Mouse (Mus musculus): ENCODE data around the gene Rbm47. TPM values are rescaled to one million over a fixed set of nuclear protein-coding genes. Genes with fewer than 3 reads are reported as not detected.

The Rbm47 gene
- polyA plus RNA-seq, 1 experiment from 2014 or later, result 70.7 TPM

- no peak overlapping the region for H3K27ac ChIP-seq (replicated peaks)
- no peaks in the 10 kb centered on the region for H3K36me3 ChIP-seq (ENCODE audit: control insufficient read depth, insufficient read depth, low read length)
- no peaks in the 10 kb centered on the region for H3K27me3 ChIP-seq (ENCODE audit: control insufficient read depth, insufficient read depth, low read length)
- H3K4me1 ChIP-seq (replicated peaks; ENCODE audit: control insufficient read depth, insufficient read depth), result no peaks in the 10 kb centered on the region; the same call in 1 of the 2 replicates
- no peak for DNase-seq (ENCODE audit: low spot score)
- no peak overlapping the region for H3K9ac ChIP-seq (ENCODE audit: low read length)
- ATAC-seq (ENCODE audit: low FRiP score, low TSS enrichment), result no peak
- TF ChIP-seq CTCF (IDR thresholded peaks at IDR 0.05; ENCODE audit: low read depth), result no peak
- no peak for TF ChIP-seq EP300 (optimal IDR thresholded peaks at IDR 0.05)
- no peak overlapping the region for H3K4me2 ChIP-seq (replicated peaks; ENCODE audit: low read depth)
- no peak overlapping the region for H3K4me3 ChIP-seq (ENCODE audit: low read depth, low read length)
- 93% methylated on average over 1 of the region's 1 CpGs for WGBS
- H3K9me3 ChIP-seq (ENCODE audit: control insufficient read depth, low read length), result no peaks in the 10 kb centered on the region
Measured at GRCm38 (mm10) chr5:66086304-66086703, 86.6 kb downstream of the Rbm47 start.

- Histone ChIP-seq H3K36me3 (ENCODE audit: control insufficient read depth, insufficient read depth, low read length) (no peaks in the 10 kb centered on the region), H3K27ac (replicated peaks) (no peak overlapping the region), H3K4me3 (ENCODE audit: low read depth, low read length) (no peak overlapping the region), H3K4me1 (replicated peaks; ENCODE audit: control insufficient read depth, insufficient read depth) (no peaks in the 10 kb centered on the region; the same call in 1 of the 2 replicates), H3K27me3 (ENCODE audit: control insufficient read depth, insufficient read depth, low read length) (no peaks in the 10 kb centered on the region), H3K4me2 (replicated peaks; ENCODE audit: low read depth) (no peak overlapping the region), H3K9me3 (ENCODE audit: control insufficient read depth, low read length) (no peaks in the 10 kb centered on the region), H3K9ac (ENCODE audit: low read length) (no peak overlapping the region)
- no peak for TF ChIP-seq CTCF (IDR thresholded peaks at IDR 0.05; ENCODE audit: low read depth)
- TF ChIP-seq EP300 (optimal IDR thresholded peaks at IDR 0.05), result no peak
- WGBS, result 36% methylated on average over 4 of the region's 4 CpGs
- DNase-seq (ENCODE audit: low spot score), result no peak
- no peak for ATAC-seq (ENCODE audit: low FRiP score, low TSS enrichment)
Measured at GRCm38 (mm10) chr5:66085478-66085877, 87.4 kb downstream of the Rbm47 start.

GRCm38 (mm10) chr5:66084541-66084940 lies 88.4 kb downstream of the Rbm47 start:
- WGBS, result 92% methylated on average over 3 of the region's 3 CpGs
- H3K4me2 ChIP-seq (replicated peaks; ENCODE audit: low read depth), result no peak overlapping the region
- no peak for TF ChIP-seq CTCF (IDR thresholded peaks at IDR 0.05; ENCODE audit: low read depth)
- TF ChIP-seq EP300 (optimal IDR thresholded peaks at IDR 0.05), result no peak
- no peaks in the 10 kb centered on the region for H3K9me3 ChIP-seq (ENCODE audit: control insufficient read depth, low read length)
- H3K4me3 ChIP-seq (ENCODE audit: low read depth, low read length), result no peak overlapping the region
- no peak for DNase-seq (ENCODE audit: low spot score)
- no peaks in the 10 kb centered on the region; the same call in 1 of the 2 replicates for H3K4me1 ChIP-seq (replicated peaks; ENCODE audit: control insufficient read depth, insufficient read depth)
- no peak overlapping the region for H3K9ac ChIP-seq (ENCODE audit: low read length)
- no peaks in the 10 kb centered on the region for H3K27me3 ChIP-seq (ENCODE audit: control insufficient read depth, insufficient read depth, low read length)
- ATAC-seq (ENCODE audit: low FRiP score, low TSS enrichment), result no peak
- H3K36me3 ChIP-seq (ENCODE audit: control insufficient read depth, insufficient read depth, low read length), result no peaks in the 10 kb centered on the region
- no peak overlapping the region for H3K27ac ChIP-seq (replicated peaks)

- 0 out of 2 replicates have a peak, but pooled peaks have one; percentile 21 for ATAC-seq (ENCODE audit: low FRiP score, low TSS enrichment)
- no peaks in the 10 kb centered on the region for H3K36me3 ChIP-seq (ENCODE audit: control insufficient read depth, insufficient read depth, low read length)
- no peak overlapping the region for H3K9ac ChIP-seq (ENCODE audit: low read length)
- H3K4me1 ChIP-seq (replicated peaks; ENCODE audit: control insufficient read depth, insufficient read depth), result no peaks in the 10 kb centered on the region; the same call in 1 of the 2 replicates
- no peak for TF ChIP-seq EP300 (optimal IDR thresholded peaks at IDR 0.05)
- TF ChIP-seq CTCF (IDR thresholded peaks at IDR 0.05; ENCODE audit: low read depth), result peak; percentile 84
- H3K4me3 ChIP-seq (ENCODE audit: low read depth, low read length), result no peak overlapping the region
- 47% methylated on average over 7 of the region's 7 CpGs for WGBS
- DNase-seq (ENCODE audit: low spot score), result peak; percentile 86
- no peak overlapping the region for H3K4me2 ChIP-seq (replicated peaks; ENCODE audit: low read depth)
- no peaks in the 10 kb centered on the region for H3K27me3 ChIP-seq (ENCODE audit: control insufficient read depth, insufficient read depth, low read length)
- H3K9me3 ChIP-seq (ENCODE audit: control insufficient read depth, low read length), result no peaks in the 10 kb centered on the region
- H3K27ac ChIP-seq (replicated peaks), result no peak overlapping the region
Measured at GRCm38 (mm10) chr5:66083350-66083749, 89.6 kb downstream of the Rbm47 start.

- WGBS, result 53% methylated on average over 11 of the region's 11 CpGs
- Histone ChIP-seq H3K4me3 (ENCODE audit: low read depth, low read length) (no peak overlapping the region), H3K36me3 (ENCODE audit: control insufficient read depth, insufficient read depth, low read length) (no peaks in the 10 kb centered on the region), H3K27ac (replicated peaks) (peak overlapping the region; percentile 94), H3K4me1 (replicated peaks; ENCODE audit: control insufficient read depth, insufficient read depth) (peaks cover 2% of the 10 kb centered on the region; the same call in 1 of the 2 replicates), H3K4me2 (replicated peaks; ENCODE audit: low read depth) (peak overlapping the region; percentile 44), H3K9ac (ENCODE audit: low read length) (peak overlapping the region; percentile 35; the same call in 1 of the 2 replicates), H3K9me3 (ENCODE audit: control insufficient read depth, low read length) (no peaks in the 10 kb centered on the region), H3K27me3 (ENCODE audit: control insufficient read depth, insufficient read depth, low read length) (no peaks in the 10 kb centered on the region)
- ATAC-seq (ENCODE audit: low FRiP score, low TSS enrichment) (peak; percentile 77), DNase-seq (ENCODE audit: low spot score) (peak; percentile 78)
- TF ChIP-seq CTCF (IDR thresholded peaks at IDR 0.05; ENCODE audit: low read depth) (no peak), EP300 (optimal IDR thresholded peaks at IDR 0.05) (no peak)
Measured at GRCm38 (mm10) chr5:66082229-66082572, 90.7 kb downstream of the Rbm47 start.

GRCm38 (mm10) chr5:66081443-66082228 lies 91.3 kb downstream of the Rbm47 start:
- TF ChIP-seq CTCF (IDR thresholded peaks at IDR 0.05; ENCODE audit: low read depth) (no peak), EP300 (optimal IDR thresholded peaks at IDR 0.05) (no peak)
- Histone ChIP-seq H3K27me3 (ENCODE audit: control insufficient read depth, insufficient read depth, low read length) (no peaks in the 10 kb centered on the region), H3K4me1 (replicated peaks; ENCODE audit: control insufficient read depth, insufficient read depth) (peaks cover 4% of the 10 kb centered on the region; the same call in 1 of the 2 replicates), H3K36me3 (ENCODE audit: control insufficient read depth, insufficient read depth, low read length) (no peaks in the 10 kb centered on the region), H3K4me2 (replicated peaks; ENCODE audit: low read depth) (peak overlapping the region; percentile 44), H3K4me3 (ENCODE audit: low read depth, low read length) (peak overlapping the region; percentile 31), H3K9ac (ENCODE audit: low read length) (peak overlapping the region; percentile 35; the same call in 1 of the 2 replicates), H3K9me3 (ENCODE audit: control insufficient read depth, low read length) (no peaks in the 10 kb centered on the region), H3K27ac (replicated peaks) (peak overlapping the region; percentile 94)
- DNase-seq (ENCODE audit: low spot score) (peak; percentile 57), ATAC-seq (ENCODE audit: low FRiP score, low TSS enrichment) (peak; percentile 50)
- WGBS, result 52% methylated on average over 19 of the region's 19 CpGs

Measured in stomach, postnatal 0 days (tissue).